Mouse (Mus musculus): ENCODE results near the gene Snapc2. TPM values are rescaled to one million over a fixed set of nuclear protein-coding genes. Genes with fewer than 3 reads are reported as not detected.
A peak's percentile ranks its signal among the peaks of the same experiment; 100 is the strongest.

Gene Snapc2
- polyA plus RNA-seq, 2 experiments = 11.5 to 14.1 TPM

DNA sequence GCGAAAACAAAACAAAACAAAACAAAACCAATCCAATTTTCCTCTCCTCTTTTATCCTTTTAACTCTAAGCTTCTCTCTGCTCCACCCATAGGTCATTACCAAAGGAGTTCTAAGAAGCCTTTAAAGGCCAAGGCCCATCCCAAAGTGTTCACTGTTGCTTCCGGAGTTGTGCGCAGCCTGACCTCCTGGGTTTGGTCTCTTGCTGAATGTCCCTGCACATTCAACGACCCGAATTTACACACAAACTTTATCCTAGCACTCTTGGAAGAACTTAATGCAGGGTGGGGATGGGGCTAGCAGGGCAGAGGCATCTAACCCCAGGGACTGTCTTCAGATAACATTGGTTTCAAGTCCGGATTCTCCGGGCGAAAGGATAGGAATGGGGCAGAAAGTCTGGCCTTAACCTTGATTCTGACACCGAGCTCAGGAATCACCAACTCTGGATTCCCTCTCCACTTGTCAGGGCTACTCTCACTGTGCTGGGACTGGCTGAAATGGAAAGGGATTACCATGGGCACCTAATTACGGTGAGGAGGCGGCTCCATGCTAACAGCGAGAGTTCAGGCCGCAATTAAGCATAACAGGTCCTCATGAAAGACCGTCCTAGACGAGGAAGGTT is 15.0 kb upstream of the Snapc2 start:
- no peak for TF ChIP-seq EP300 (IDR thresholded peaks at IDR 0.05; ENCODE audit: low read depth)
- Histone ChIP-seq H3K9ac (replicated peaks) (peak overlapping the region; percentile 76), H3K4me1 (replicated peaks; ENCODE audit: control insufficient read depth in 2 of 2, insufficient read depth in 2 of 2, low read length in 1 of 2) (peaks cover 11 to 21% of the 10 kb centered on the region in 2 experiments), H3K4me3 (ENCODE audit: insufficient read depth in 1 of 2, low read depth in 2 of 2, low read length in 2 of 2) (peak overlapping the region; percentile 77 to 81), H3K27me3 (ENCODE audit: control insufficient read depth, insufficient read depth, low read length) (no peaks in the 10 kb centered on the region), H3K4me2 (ENCODE audit: low read depth) (peak overlapping the region; percentile 83), H3K9me3 (ENCODE audit: control insufficient read depth, low read length) (no peaks in the 10 kb centered on the region), H3K36me3 (replicated peaks; ENCODE audit: control insufficient read depth, insufficient read depth, low read depth) (peaks cover 3% of the 10 kb centered on the region), H3K27ac (peak overlapping the region; percentile 85)
- ATAC-seq (ENCODE audit: insufficient read depth) (no peak), DNase-seq (ENCODE audit: low read depth in 3 of 3, low spot score in 3 of 3) (no peak)
- 17% methylated on average over 15 of the region's 15 CpGs for WGBS (ENCODE audit: insufficient replicate concordance)

DNA sequence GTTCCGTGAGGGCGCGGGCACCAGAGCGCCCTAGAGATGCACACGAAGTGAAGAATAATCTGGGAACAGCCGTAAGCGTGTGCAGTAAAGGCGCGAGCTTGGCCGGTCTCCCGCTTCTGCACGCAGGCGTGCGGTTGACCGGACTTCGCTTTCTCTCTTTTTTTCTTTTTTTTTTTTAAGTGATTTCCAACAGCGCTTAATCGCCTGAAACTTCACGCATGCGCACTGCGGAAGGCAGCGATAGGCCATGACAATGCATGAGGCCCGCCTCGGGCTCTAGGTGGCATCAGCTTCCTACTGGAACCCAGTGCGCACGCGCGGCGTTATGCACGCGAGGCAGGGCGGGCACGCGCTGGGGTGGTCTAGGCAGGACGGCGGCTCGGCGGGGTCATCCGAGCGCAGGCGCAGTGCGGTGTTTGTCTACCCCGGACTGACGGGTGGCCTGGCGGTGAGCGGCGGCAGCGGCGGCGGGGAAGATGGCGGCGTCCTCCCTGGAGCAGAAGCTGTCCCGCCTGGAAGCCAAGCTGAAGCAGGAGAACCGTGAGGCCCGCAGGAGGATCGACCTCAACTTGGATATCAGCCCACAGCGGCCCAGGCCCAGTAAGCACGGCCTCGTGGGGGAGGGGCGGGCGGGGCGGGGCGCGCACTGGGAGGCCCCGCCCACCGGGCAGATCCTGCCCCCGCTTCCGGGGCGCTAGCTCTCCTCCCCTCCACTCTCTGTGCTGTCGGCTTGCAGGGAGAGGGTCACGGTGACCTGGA is 14.3 kb upstream of the Snapc2 start, which contains the start of the genes Map2k7 and Gm49320:
TSS of gene Map2k7 (plus strand) at position 307 of the 759 bp plus-strand sequence.
TSS of gene Gm49320 (plus strand) at position 432 of the 759 bp plus-strand sequence.
- WGBS (ENCODE audit: insufficient replicate concordance) = under 1% methylated on average over 64 of the region's 71 CpGs
- H3K4me1 ChIP-seq (replicated peaks; ENCODE audit: control insufficient read depth in 2 of 2, insufficient read depth in 2 of 2, low read length in 1 of 2) = peaks cover 11 to 21% of the 10 kb centered on the region in 2 experiments
- H3K36me3 ChIP-seq (replicated peaks; ENCODE audit: control insufficient read depth, insufficient read depth, low read depth) = peaks cover 3% of the 10 kb centered on the region
- no peaks in the 10 kb centered on the region for H3K27me3 ChIP-seq (ENCODE audit: control insufficient read depth, insufficient read depth, low read length)
- H3K27ac ChIP-seq = peak within 1 kb of the TSS; percentile 87
- peak; percentile 71 for TF ChIP-seq CTCF (IDR thresholded peaks at IDR 0.05; ENCODE audit: low read depth)
- TF ChIP-seq EP300 (IDR thresholded peaks at IDR 0.05; ENCODE audit: low read depth) = no peak
- H3K9me3 ChIP-seq (ENCODE audit: control insufficient read depth, low read length) = no peaks in the 10 kb centered on the region
- H3K9ac ChIP-seq (replicated peaks) = peak within 1 kb of the TSS; percentile 76
- H3K4me3 ChIP-seq (ENCODE audit: insufficient read depth in 1 of 2, low read depth in 2 of 2, low read length in 2 of 2) = peak within 1 kb of the TSS; percentile 77 to 81
- DNase-seq (ENCODE audit: low read depth in 3 of 3, low spot score in 3 of 3) (peak; percentile 95 to 96 (median 96)), ATAC-seq (ENCODE audit: insufficient read depth) (peak; percentile 93)
- H3K4me2 ChIP-seq (ENCODE audit: low read depth) = peak within 1 kb of the TSS; percentile 83

GRCm38 (mm10) chr8:4239193-4239890 is 13.5 kb upstream of the Snapc2 start:
- Histone ChIP-seq H3K4me1 (replicated peaks; ENCODE audit: control insufficient read depth in 2 of 2, insufficient read depth in 2 of 2, low read length in 1 of 2) (peaks cover 11 to 21% of the 10 kb centered on the region in 2 experiments), H3K27me3 (ENCODE audit: control insufficient read depth, insufficient read depth, low read length) (no peaks in the 10 kb centered on the region), H3K9me3 (ENCODE audit: control insufficient read depth, low read length) (no peaks in the 10 kb centered on the region), H3K27ac (peak overlapping the region; percentile 87), H3K4me2 (ENCODE audit: low read depth) (peak overlapping the region; percentile 83), H3K36me3 (replicated peaks; ENCODE audit: control insufficient read depth, insufficient read depth, low read depth) (peaks cover 7% of the 10 kb centered on the region), H3K9ac (replicated peaks) (peak overlapping the region; percentile 76), H3K4me3 (ENCODE audit: insufficient read depth in 1 of 2, low read depth in 2 of 2, low read length in 2 of 2) (peak overlapping the region; percentile 77 to 81)
- ATAC-seq (ENCODE audit: insufficient read depth) = peak; percentile 32
- 7% methylated on average over 19 of the region's 19 CpGs for WGBS (ENCODE audit: insufficient replicate concordance)
- TF ChIP-seq CTCF (IDR thresholded peaks at IDR 0.05; ENCODE audit: low read depth) (no peak), EP300 (IDR thresholded peaks at IDR 0.05; ENCODE audit: low read depth) (no peak)
- DNase-seq (ENCODE audit: low read depth in 3 of 3, low spot score in 3 of 3) = no peak

DNA sequence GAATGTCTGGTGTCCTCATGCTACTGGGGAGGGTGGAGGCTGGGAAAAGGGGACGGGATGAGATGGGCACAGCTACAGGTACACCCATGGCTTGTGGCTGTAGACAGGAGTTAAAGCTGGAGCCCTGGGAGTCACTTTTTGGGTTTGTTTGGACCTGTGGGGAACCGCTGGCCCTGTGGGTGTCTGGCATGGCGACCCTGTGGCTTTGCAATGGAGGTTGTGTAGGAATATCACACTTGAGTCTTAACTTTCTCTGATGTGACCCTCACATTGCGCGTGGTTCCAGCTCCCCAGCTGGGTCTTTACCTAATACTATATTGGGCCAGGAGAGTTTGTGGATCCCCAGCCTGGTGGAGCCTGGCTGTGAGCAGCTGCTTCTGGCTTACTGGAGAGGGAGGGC is 7.8 kb upstream of the Snapc2 start:
- no peak for TF ChIP-seq CTCF (IDR thresholded peaks at IDR 0.05; ENCODE audit: low read depth)
- no peak for TF ChIP-seq EP300 (IDR thresholded peaks at IDR 0.05; ENCODE audit: low read depth)
- peaks cover 21% of the 10 kb centered on the region for H3K36me3 ChIP-seq (replicated peaks; ENCODE audit: control insufficient read depth, insufficient read depth, low read depth)

More for the DNA sequence above, 7.8 kb upstream of the Snapc2 start:
- Histone ChIP-seq H3K4me3 (ENCODE audit: insufficient read depth in 1 of 2, low read depth in 2 of 2, low read length in 2 of 2) (no peak overlapping the region), H3K9ac (replicated peaks) (no peak overlapping the region), H3K4me2 (ENCODE audit: low read depth) (no peak overlapping the region), H3K27ac (no peak overlapping the region), H3K27me3 (ENCODE audit: control insufficient read depth, insufficient read depth, low read length) (no peaks in the 10 kb centered on the region), H3K9me3 (ENCODE audit: control insufficient read depth, low read length) (no peaks in the 10 kb centered on the region), H3K4me1 (replicated peaks; ENCODE audit: control insufficient read depth in 2 of 2, insufficient read depth in 2 of 2, low read length in 1 of 2) (peaks cover 1 to 3% of the 10 kb centered on the region in 2 experiments; a peak in 3 of 4 replicates)
- DNase-seq (ENCODE audit: low read depth in 3 of 3, low spot score in 3 of 3) (no peak), ATAC-seq (ENCODE audit: insufficient read depth) (no peak)
- 84% methylated on average over 5 of the region's 5 CpGs for WGBS (ENCODE audit: insufficient replicate concordance)

All from liver, embryonic 14.5 days (tissue).